Mouse (Mus musculus) CH12.LX (cell line): ENCODE data around the gene Cep63.

Source experiments
- CHD2 ChIP-seq: IDR thresholded peaks from 2 replicates; pipeline ENCODE4 v1.6.1; 2011; ENCODE audit warnings: low read length, improper control_type of control experiment
- CTCF ChIP-seq, 2 experiments: IDR thresholded peaks in 1 of 2; conservative IDR thresholded peaks in 1 of 2; 2 replicates each; pipeline ENCODE4 v1.5.1; 2011 to 2012; ENCODE audit warnings: low read depth in 2 of 2, low read length in 2 of 2, improper control_type of control experiment in 1 of 2, inconsistent platforms in 1 of 2, mild to moderate bottlenecking in 1 of 2, moderate library complexity in 1 of 2
- HCFC1 ChIP-seq: IDR thresholded peaks from 2 replicates; pipeline ENCODE4 v1.6.1; 2012; ENCODE audit warnings: low read depth, mild to moderate bottlenecking, inconsistent platforms, low read length, improper control_type of control experiment
- JUN ChIP-seq: IDR thresholded peaks from 2 replicates; pipeline ENCODE4 v1.6.1; 2011; ENCODE audit warnings: low read depth, mild to moderate bottlenecking, low read length, improper control_type of control experiment, moderate library complexity; ENCODE audit not compliant: insufficient read depth
- MAX ChIP-seq: IDR thresholded peaks from 2 replicates; pipeline ENCODE4 v1.6.1; 2011; ENCODE audit warnings: low read length, improper control_type of control experiment
- MXI1 ChIP-seq: IDR thresholded peaks from 2 replicates; pipeline ENCODE4 v1.6.1; 2011; ENCODE audit warnings: mild to moderate bottlenecking, low read depth, low read length, improper control_type of control experiment
- NRF1 ChIP-seq: IDR thresholded peaks from 2 replicates; pipeline ENCODE4 v1.6.1; 2014; ENCODE audit warnings: low read depth, mild to moderate bottlenecking, inconsistent platforms, low read length, improper control_type of control experiment, moderate library complexity
- POLR2A ChIP-seq: IDR thresholded peaks from 2 replicates; pipeline ENCODE4 v1.6.1; 2011; ENCODE audit warnings: low read depth, mild to moderate bottlenecking, improper control_type of control experiment, low read length
- POLR2AphosphoS2 ChIP-seq: IDR thresholded peaks from 2 replicates; pipeline ENCODE4 v1.6.1; 2011; ENCODE audit warnings: low read depth, low read length, improper control_type of control experiment

DNA sequence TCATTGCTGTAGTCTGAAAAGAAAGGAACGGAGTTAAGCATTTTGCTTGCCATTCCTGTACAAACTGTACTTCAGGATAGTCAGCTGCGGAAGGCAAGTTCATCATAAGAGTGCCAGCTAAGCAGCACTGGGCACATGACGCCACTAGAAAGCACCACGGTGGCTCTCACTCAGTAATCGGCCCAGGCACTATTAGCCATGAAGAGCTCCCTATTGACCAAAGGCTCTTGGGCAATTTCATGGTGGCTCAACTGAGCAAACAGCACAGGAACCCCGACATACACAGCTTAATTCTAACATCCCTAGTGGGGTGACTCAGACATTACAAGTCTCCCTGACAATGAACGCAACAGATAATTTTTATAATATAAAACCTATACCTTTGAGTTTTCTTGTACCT lies 2.8 kb downstream of the Cep63 start:
- TF ChIP-seq MXI1 (no peak), CHD2 (no peak), CTCF (conservative IDR thresholded peaks at IDR 0.05 in 1 of 2, IDR thresholded peaks at IDR 0.05 in 1 of 2; ENCODE audit: low read depth in 2 of 2, low read length in 2 of 2) (no peak), POLR2A (no peak), MAX (no peak), NRF1 (no peak), POLR2AphosphoS2 (no peak), HCFC1 (no peak), JUN (no peak)
